In genomic region chr2:128094602-128095001, GRCm38 (mm10) we compare ENCODE assay signal across 21 mouse cellular contexts. TPM values are rescaled to one million over a fixed set of nuclear protein-coding genes. Genes with fewer than 3 reads are reported as not detected.
DNase-seq lines count a peak whose midpoint lies in the region; ATAC-seq and TF ChIP-seq lines count a peak whose summit lies in the region.
"Had no signal": no experiment of that assay in that cellular context is flagged by ENCODE, and none has a peak within 500 bp of the region (broad histone marks: within the 10 kb centered on the region; RNA-seq: fewer than 3 reads in every experiment).

No protein-coding gene starts in this region.

- TF ChIP-seq CTCF in kidney, adult 2 months (conservative IDR thresholded peaks at IDR 0.05; ENCODE audit: insufficient read depth, insufficient read length, low read depth, low read length) = no peak
- no peak for TF ChIP-seq CTCF in kidney, postnatal 0 days (IDR thresholded peaks at IDR 0.05; ENCODE audit: low read depth)
- TF ChIP-seq CTCF in CH12.LX (conservative IDR thresholded peaks at IDR 0.05 in 1 of 2, IDR thresholded peaks at IDR 0.05 in 1 of 2; ENCODE audit: low read depth in 2 of 2, low read length in 2 of 2) = no peak

- peak; percentile 89 for TF ChIP-seq EP300 in CH12.LX (IDR thresholded peaks at IDR 0.05; ENCODE audit: low read length)

- no peak overlapping the region for H3K4me3 ChIP-seq in kidney, adult 2 months (ENCODE audit: insufficient read depth, low read depth, low read length)
- no peak overlapping the region for H3K4me3 ChIP-seq in kidney, postnatal 0 days (replicated peaks; ENCODE audit: low read depth, low read length)
- H3K4me3 ChIP-seq in CH12.LX (replicated peaks in 1 of 3; ENCODE audit: low read depth in 2 of 3, low read length in 2 of 3, poor library complexity in 1 of 3) = no peak overlapping the region
- H3K4me3 ChIP-seq: hindbrain, embryonic 12.5 days; myocyte; neural tube, embryonic 12.5 days had no signal

- H3K27ac ChIP-seq in kidney, adult 2 months (ENCODE audit: insufficient read depth, low read depth, low read length) = peak overlapping the region; percentile 69; the same call in 1 of the 2 replicates
- peak overlapping the region; percentile 68; the same call in 1 of the 2 replicates for H3K27ac ChIP-seq in kidney, postnatal 0 days
- peak overlapping the region; percentile 11; the same call in 1 of the 2 replicates for H3K27ac ChIP-seq in CH12.LX (ENCODE audit: insufficient read depth, low read depth)
- H3K27ac ChIP-seq: hindbrain, embryonic 12.5 days; liver, embryonic 14.5 days; macrophage; neural tube, embryonic 12.5 days had no signal

- DNase-seq in kidney, adult 2 months = peak; percentile 24
- DNase-seq in kidney, adult 8-10 months = no peak
- DNase-seq in kidney, postnatal 0 days (ENCODE audit: low spot score) = no peak
- no peak for DNase-seq in kidney, postnatal 14 days
- peak; percentile 83 for DNase-seq in A20 (ENCODE audit: low read depth, low spot score)
- peak; percentile 70 for DNase-seq in CH12.LX (ENCODE audit: extremely low read depth)
- DNase-seq: cerebellum, adult 11 months; cerebellum, adult 9-10 months; cerebellum, postnatal 36 days; gastrocnemius, postnatal 14 days; layer of hippocampus, adult 9-11 months; liver; lung, adult 2 months; lung, postnatal 10 days; right cerebral cortex, adult 18-20 months had no signal

- no peak for ATAC-seq in kidney, postnatal 0 days (replicated peaks; ENCODE audit: low FRiP score, low read depth)
- ATAC-seq: forebrain, embryonic 14.5 days had no signal

- dilution Hi-C loops in CH12.LX (cut with MboI; ENCODE audit: extremely low pct_ligation_motif_present, extremely low pct_unique_long_range_greater_than_20kb, low sequenced_read_pairs) = no loop called here

- H3K4me1 ChIP-seq in kidney, adult 2 months (ENCODE audit: control insufficient read depth, insufficient read depth, low read length) = peaks cover 23% of the 10 kb centered on the region
- H3K4me1 ChIP-seq in kidney, postnatal 0 days (replicated peaks; ENCODE audit: insufficient read depth, low read length) = peaks cover 26% of the 10 kb centered on the region; the same call in 1 of the 2 replicates
- H3K4me1 ChIP-seq in CH12.LX (ENCODE audit: control insufficient read depth in 1 of 2, insufficient read depth in 2 of 2) = peaks cover 40 to 84% of the 10 kb centered on the region in 2 experiments

- H3K9me3 ChIP-seq in kidney, postnatal 0 days (replicated peaks; ENCODE audit: low read length) = no peaks in the 10 kb centered on the region
- no peaks in the 10 kb centered on the region for H3K9me3 ChIP-seq in CH12.LX (replicated peaks; ENCODE audit: low read length)
- H3K9me3 ChIP-seq: hindbrain, embryonic 12.5 days; neural tube, embryonic 12.5 days had no signal

- H3K4me2 ChIP-seq in kidney, postnatal 0 days (ENCODE audit: low read length) = no peak overlapping the region
- peak overlapping the region; percentile 16; the same call in 1 of the 2 replicates for H3K4me2 ChIP-seq in CH12.LX (ENCODE audit: insufficient read depth, low read depth, poor library complexity, severe bottlenecking)
- H3K4me2 ChIP-seq: hindbrain, embryonic 12.5 days; neural tube, embryonic 12.5 days had no signal

- no peak; the same call in 1 of the 2 replicates for TF ChIP-seq RAD21 in CH12.LX (IDR thresholded peaks at IDR 0.05; ENCODE audit: low read depth, low read length)

- WGBS in kidney, adult 2 months = 25% methylated on average over 2 of the region's 2 CpGs
- WGBS in kidney, postnatal 0 days = 46% methylated on average over 2 of the region's 2 CpGs

- in situ Hi-C loops in CH12.LX (cut with MboI; ENCODE audit: low pct_ligation_motif_present, low pct_unique_long_range_greater_than_20kb, low sequenced_read_pairs) = loop anchor here (25.0 kb wide), 1 partner anchor 207 kb away; no protein-coding TSS in a partner anchor

- H3K9ac ChIP-seq in kidney, postnatal 0 days (ENCODE audit: low read depth, low read length) = no peak overlapping the region
- H3K9ac ChIP-seq in CH12.LX (ENCODE audit: insufficient read depth, low read depth) = no peak overlapping the region
- H3K9ac ChIP-seq: hindbrain, embryonic 12.5 days; liver, embryonic 14.5 days; neural tube, embryonic 12.5 days had no signal

- H3K79me2 ChIP-seq in CH12.LX (replicated peaks; ENCODE audit: control insufficient read depth, extremely low read depth, insufficient read depth, poor library complexity, severe bottlenecking) = no peaks in the 10 kb centered on the region

- no peaks in the 10 kb centered on the region for H3K36me3 ChIP-seq in kidney, adult 2 months (ENCODE audit: control insufficient read depth, insufficient read depth, low read length)
- no peaks in the 10 kb centered on the region for H3K36me3 ChIP-seq in kidney, postnatal 0 days (ENCODE audit: insufficient read depth, low read length)
- H3K36me3 ChIP-seq in CH12.LX (replicated peaks in 1 of 2; ENCODE audit: control insufficient read depth in 1 of 2, insufficient read depth in 1 of 2, low read length in 1 of 2) = no peaks in the 10 kb centered on the region
- H3K36me3 ChIP-seq: hindbrain, embryonic 12.5 days; neural tube, embryonic 12.5 days had no signal

- no peaks in the 10 kb centered on the region for H3K27me3 ChIP-seq in kidney, adult 2 months (replicated peaks; ENCODE audit: control insufficient read depth, insufficient read depth, low read length)
- H3K27me3 ChIP-seq in kidney, postnatal 0 days (ENCODE audit: insufficient read depth, low read length) = no peaks in the 10 kb centered on the region
- H3K27me3 ChIP-seq in CH12.LX (replicated peaks) = no peaks in the 10 kb centered on the region
- H3K27me3 ChIP-seq: hindbrain, embryonic 12.5 days; neural tube, embryonic 12.5 days had no signal

- no peak for TF ChIP-seq POLR2A in kidney, adult 2 months (IDR thresholded peaks at IDR 0.05; ENCODE audit: low read depth, low read length)
- no peak for TF ChIP-seq POLR2A in CH12.LX (IDR thresholded peaks at IDR 0.05; ENCODE audit: low read depth, low read length)

TF ChIP-seq in CH12.LX, 34 proteins besides CTCF, POLR2A, EP300 and RAD21:
- TF ChIP-seq JUND (conservative IDR thresholded peaks at IDR 0.05; ENCODE audit: low read depth, low read length) (peak; percentile 92), CHD2 (IDR thresholded peaks at IDR 0.05; ENCODE audit: low read length) (peak; percentile 59; the same call in 1 of the 2 replicates), MEF2A (IDR thresholded peaks at IDR 0.05; ENCODE audit: borderline replicate concordance, low read depth, low read length) (peak; percentile 57; the same call in 1 of the 2 replicates), RCOR1 (conservative IDR thresholded peaks at IDR 0.05; ENCODE audit: low read depth, low read length) (0 out of 2 replicates have a peak, but pooled peaks have one; percentile 41), ETS1 (conservative IDR thresholded peaks at IDR 0.05; ENCODE audit: low read depth, low read length) (peak; percentile 83), TCF12 (IDR thresholded peaks at IDR 0.05; ENCODE audit: low read depth, low read length) (peak; percentile 93), USF1 (IDR thresholded peaks at IDR 0.05; ENCODE audit: low read depth, low read length) (no peak), E2F4 (IDR thresholded peaks at IDR 0.05; ENCODE audit: insufficient replicate concordance, low read depth, low read length) (no peak), USF2 (conservative IDR thresholded peaks at IDR 0.05; ENCODE audit: low read depth, low read length) (no peak), IRF4 (IDR thresholded peaks at IDR 0.05; ENCODE audit: low read depth, low read length) (peak; percentile 91), SMC3 (IDR thresholded peaks at IDR 0.05; ENCODE audit: low read depth, low read length) (no peak), MYC (IDR thresholded peaks at IDR 0.05; ENCODE audit: low read depth, low read length) (no peak), NELFE (IDR thresholded peaks at IDR 0.05; ENCODE audit: low read depth, low read length) (no peak), ZKSCAN1 (IDR thresholded peaks at IDR 0.05; ENCODE audit: borderline replicate concordance, low read depth, low read length) (peak; percentile 44), MAFK (IDR thresholded peaks at IDR 0.05; ENCODE audit: insufficient replicate concordance, low read length) (no peak), MAZ (IDR thresholded peaks at IDR 0.05; ENCODE audit: low read depth, low read length) (no peak), KAT2A (IDR thresholded peaks at IDR 0.05; ENCODE audit: insufficient replicate concordance, low read length) (no peak), ZMIZ1 (IDR thresholded peaks at IDR 0.05; ENCODE audit: low read depth, low read length) (no peak), POLR2AphosphoS2 (IDR thresholded peaks at IDR 0.05; ENCODE audit: low read depth, low read length) (no peak), SIN3A (IDR thresholded peaks at IDR 0.05; ENCODE audit: low read length) (no peak), UBTF (IDR thresholded peaks at IDR 0.05; ENCODE audit: low read depth, low read length) (no peak), ZNF384 (IDR thresholded peaks at IDR 0.05; ENCODE audit: low read depth, low read length) (peak; percentile 69), NRF1 (IDR thresholded peaks at IDR 0.05; ENCODE audit: low read depth, low read length) (no peak), BHLHE40 (IDR thresholded peaks at IDR 0.05; ENCODE audit: low read depth, low read length) (peak; percentile 74), MXI1 (IDR thresholded peaks at IDR 0.05; ENCODE audit: low read depth, low read length) (0 out of 2 replicates have a peak, but pooled peaks have one; percentile 19), JUN (IDR thresholded peaks at IDR 0.05; ENCODE audit: insufficient read depth, low read depth, low read length) (peak; percentile 67; the same call in 1 of the 2 replicates), MAX (IDR thresholded peaks at IDR 0.05; ENCODE audit: low read length) (no peak), ZC3H11A (IDR thresholded peaks at IDR 0.05; ENCODE audit: low read depth, low read length) (no peak), CHD1 (IDR thresholded peaks at IDR 0.05; ENCODE audit: low read depth, low read length) (no peak), TBP (conservative IDR thresholded peaks at IDR 0.05; ENCODE audit: low read depth, low read length) (no peak)
TF ChIP-seq in CH12.LX: peak in this region for 12.

RNA-seq across cellular contexts. Expression of gene Bcl2l11, which starts 31.2 kb away (rescaled TPM):
- polyA plus RNA-seq in kidney, adult 2 months (2012; rRNA removed) = 7.1 and 7.8 TPM in 2 replicates
- polyA plus RNA-seq in kidney, postnatal 0 days (2015; fragmentation: Nextera tagmentation; extraction: Ambion mirVana) = 15.7 and 16.5 TPM in 2 replicates
- total RNA-seq in CH12.LX (2012; rRNA removed) = 7.8 and 9.9 TPM in 2 replicates
- total RNA-seq in CH12.LX (2014; rRNA removed) = 10.2 and 11.6 TPM in 2 replicates
- polyA plus RNA-seq in CH12.LX (2012; ENCODE audit: insufficient read length, low read depth) = 18.4 and 24.6 TPM in 2 replicates

Comparison
In these comparisons a context has a peak if more than half of its experiments do, and no peak if none do; other contexts are left out.
1. DNase-seq: peak in kidney, adult 2 months (single experiment), A20 (single experiment) and CH12.LX (single experiment); none in kidney, adult 8-10 months (0 of 2), kidney, postnatal 0 days (single experiment) and kidney, postnatal 14 days (single experiment).
2. H3K27ac ChIP-seq: peak in every context shown above with its lines; median percentile 69 in kidney, adult 2 months; 68 in kidney, postnatal 0 days; 11 in CH12.LX.